Mouse (Mus musculus): ENCODE measurements around the gene Rcor1.

The Rcor1 gene

GRCm38 (mm10) chr12:111161943-111162311 lies 122.8 kb downstream of the Rcor1 start:
- DNase-seq (ENCODE audit: low spot score in 2 of 2) = no peak

GRCm38 (mm10) chr12:111162312-111163061 lies 123.3 kb downstream of the Rcor1 start:
- DNase-seq (ENCODE audit: low spot score in 2 of 2) = no peak

- peak; percentile 47 to 86 for DNase-seq (ENCODE audit: low spot score in 2 of 2)
These were observed 125.2 kb downstream of the Rcor1 start for GRCm38 (mm10) chr12:111164310-111164751.

- DNase-seq (ENCODE audit: low spot score in 2 of 2) = peak in 1 of 2 experiments; percentile 71
These were observed 126.1 kb downstream of the Rcor1 start for GRCm38 (mm10) chr12:111165146-111165812.

Data from spleen, postnatal 10 days (tissue).